Mouse (Mus musculus): ENCODE measurements at regions not wholly inside any gene's neighbourhood (a gene's known extent, or its start where the extent isn't known, plus 50 kb on each side); places are given as distances from the start of the nearest gene placed in this dataset.

DNA sequence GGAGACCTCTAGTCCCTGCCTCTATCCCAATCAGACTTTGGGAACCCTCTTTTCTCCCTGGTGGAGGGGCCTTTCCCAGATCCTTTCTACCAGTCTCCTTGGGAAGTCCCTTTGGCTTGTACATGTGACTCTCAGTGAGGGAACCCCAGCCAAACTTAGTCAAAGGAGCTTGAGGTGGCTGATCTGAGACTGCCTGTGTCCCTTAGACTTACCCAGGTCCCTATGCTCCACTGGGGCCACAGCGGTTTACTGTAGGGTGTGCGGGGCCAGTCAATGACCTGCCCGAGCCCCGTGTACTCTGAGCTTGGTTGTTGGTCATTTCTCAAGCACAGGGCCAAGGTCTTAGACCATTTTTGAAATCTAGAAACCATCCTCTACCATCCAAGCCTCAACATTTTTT lies 50.8 kb upstream of the Podxl start:
- ChIA-PET POLR2A (interaction anchor here in 1 of 4 experiments (1.1 kb wide), 1 partner anchor 10 kb away, joined by 3 read pairs; no protein-coding TSS in a partner anchor), CTCF (interaction anchor here in 2 of 4 experiments (0.6 to 1.2 kb wide), 3 partner anchors 22 to 34 kb away, joined by 3 read pairs; no protein-coding TSS in a partner anchor)

DNA sequence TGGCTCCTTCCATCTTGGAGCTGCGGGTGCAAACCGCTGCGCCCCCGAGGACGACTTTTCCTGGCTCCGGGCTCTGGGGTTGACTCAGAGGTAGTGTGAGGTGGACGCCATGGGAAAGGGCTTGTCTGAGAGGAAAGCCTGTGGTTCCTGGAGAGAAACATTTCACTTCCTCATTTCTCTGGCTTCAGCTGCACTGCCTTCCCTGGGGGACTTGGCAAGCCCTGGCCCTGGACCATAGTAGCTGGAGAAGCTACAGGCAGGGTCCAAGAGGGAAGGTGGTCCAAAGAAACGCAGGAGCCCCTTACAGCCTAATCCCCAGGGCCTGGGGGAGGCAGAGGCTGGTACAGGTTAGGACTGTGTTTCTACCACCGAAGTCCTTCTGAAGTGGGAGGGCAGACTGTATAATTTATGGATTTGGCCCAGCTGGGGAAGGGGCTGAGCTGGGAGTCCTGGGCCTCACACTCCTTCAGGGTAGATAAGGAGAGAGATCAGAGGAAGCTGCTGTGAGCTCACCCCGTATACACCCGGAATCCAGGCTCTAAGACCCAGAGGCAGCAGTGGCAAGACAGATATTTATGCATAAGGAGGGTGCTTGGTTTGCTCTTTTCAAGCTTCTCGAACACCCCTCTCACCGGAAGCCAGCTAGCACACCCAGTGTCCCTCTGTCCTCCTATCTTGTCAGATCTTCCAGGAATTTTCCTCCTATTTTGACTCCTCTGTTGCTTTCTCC lies 50.0 kb upstream of the Podxl start:
- ChIA-PET POLR2A (interaction anchor here in 1 of 4 experiments (0.8 to 1.1 kb wide), 4 partner anchors 9 to 18 kb away, joined by 3 read pairs; no protein-coding TSS in a partner anchor), CTCF (interaction anchor here in 3 of 4 experiments (0.6 to 2.1 kb wide), 6 partner anchors 12 to 502 kb away, joined by 3 to 9 read pairs (median 4); no protein-coding TSS in a partner anchor)

Data from embryonic stem cell, embryonic (primary cell).